Mouse (Mus musculus): ENCODE data around the gene Lhcgr. TPM values are rescaled to one million over a fixed set of nuclear protein-coding genes. Genes with fewer than 3 reads are reported as not detected.

The Lhcgr gene
- polyA plus RNA-seq, 1 experiment from 2014 or later: 0.11 TPM

DNA sequence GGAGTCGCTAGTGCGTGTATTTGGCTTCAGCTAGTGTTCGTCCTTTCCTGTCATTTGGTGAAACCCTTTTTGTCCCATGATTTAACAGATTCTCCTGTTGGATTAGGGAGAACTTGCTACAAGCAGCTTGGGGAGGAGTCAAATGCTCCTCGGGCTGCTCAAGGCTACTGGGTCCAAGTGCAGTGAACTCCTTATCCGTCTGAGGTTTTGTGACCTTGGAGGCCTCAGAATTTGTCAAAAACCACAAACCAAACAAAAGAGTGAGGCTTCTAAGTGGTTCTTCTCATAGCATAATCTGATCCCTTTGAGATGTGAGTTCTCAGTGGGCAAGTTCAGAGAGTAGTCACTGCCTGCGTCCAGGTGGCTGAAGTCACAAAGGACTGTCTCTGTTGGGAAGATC, 36.0 kb downstream of the Lhcgr start:
- no peaks in the 10 kb centered on the region for H3K36me3 ChIP-seq (ENCODE audit: control insufficient read depth, insufficient read depth, low read length)
- DNase-seq (ENCODE audit: low spot score) (no peak), ATAC-seq (replicated peaks; ENCODE audit: low FRiP score, low TSS enrichment, low read depth) (no peak)
- H3K9ac ChIP-seq (ENCODE audit: low read length): no peak overlapping the region
- peaks cover 4% of the 10 kb centered on the region; the same call in 1 of the 2 replicates for H3K4me1 ChIP-seq (replicated peaks; ENCODE audit: control insufficient read depth, insufficient read depth, low read length)
- no peaks in the 10 kb centered on the region for H3K9me3 ChIP-seq (ENCODE audit: control insufficient read depth, low read length)
- no peaks in the 10 kb centered on the region for H3K27me3 ChIP-seq (replicated peaks; ENCODE audit: control insufficient read depth, insufficient read depth, low read length)
- no peak overlapping the region for H3K4me3 ChIP-seq (ENCODE audit: low read depth, low read length)
- 76% methylated on average over 6 of the region's 6 CpGs for WGBS
- H3K27ac ChIP-seq (ENCODE audit: low read depth): no peak overlapping the region
- no peak overlapping the region for H3K4me2 ChIP-seq (ENCODE audit: low read length)

DNA sequence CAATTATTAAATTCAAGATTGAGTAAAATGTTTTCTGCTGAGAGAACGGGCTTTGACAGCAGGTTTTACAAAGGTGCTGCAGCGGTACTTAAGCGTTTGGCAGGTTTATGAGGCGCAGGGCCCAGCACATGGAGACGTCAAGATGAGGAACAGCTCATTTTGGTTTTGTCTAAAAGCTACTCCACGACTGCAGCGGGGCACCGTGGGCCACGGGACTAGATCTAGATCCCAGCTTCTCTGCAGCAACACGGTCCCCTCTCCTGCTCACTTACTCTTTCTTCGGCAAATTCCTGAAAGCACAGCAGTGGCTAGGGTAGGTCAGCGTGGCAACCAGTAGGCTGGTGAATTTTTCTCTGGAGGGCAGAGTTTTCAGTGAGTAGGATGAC, 38.3 kb downstream of the Lhcgr start:
- Histone ChIP-seq H3K4me1 (replicated peaks; ENCODE audit: control insufficient read depth, insufficient read depth, low read length) (peaks cover 4% of the 10 kb centered on the region; the same call in 1 of the 2 replicates), H3K27ac (ENCODE audit: low read depth) (no peak overlapping the region), H3K9ac (ENCODE audit: low read length) (no peak overlapping the region), H3K4me2 (ENCODE audit: low read length) (peak overlapping the region; percentile 39), H3K4me3 (ENCODE audit: low read depth, low read length) (0 out of 2 replicates have a peak overlapping the region, but pooled peaks have one; percentile 12), H3K9me3 (ENCODE audit: control insufficient read depth, low read length) (no peaks in the 10 kb centered on the region), H3K36me3 (ENCODE audit: control insufficient read depth, insufficient read depth, low read length) (no peaks in the 10 kb centered on the region), H3K27me3 (replicated peaks; ENCODE audit: control insufficient read depth, insufficient read depth, low read length) (no peaks in the 10 kb centered on the region)
- peak; percentile 22; the same call in 1 of the 2 replicates for ATAC-seq (replicated peaks; ENCODE audit: low FRiP score, low TSS enrichment, low read depth)
- WGBS: 37% methylated on average over 12 of the region's 12 CpGs
- DNase-seq (ENCODE audit: low spot score): no peak

DNA sequence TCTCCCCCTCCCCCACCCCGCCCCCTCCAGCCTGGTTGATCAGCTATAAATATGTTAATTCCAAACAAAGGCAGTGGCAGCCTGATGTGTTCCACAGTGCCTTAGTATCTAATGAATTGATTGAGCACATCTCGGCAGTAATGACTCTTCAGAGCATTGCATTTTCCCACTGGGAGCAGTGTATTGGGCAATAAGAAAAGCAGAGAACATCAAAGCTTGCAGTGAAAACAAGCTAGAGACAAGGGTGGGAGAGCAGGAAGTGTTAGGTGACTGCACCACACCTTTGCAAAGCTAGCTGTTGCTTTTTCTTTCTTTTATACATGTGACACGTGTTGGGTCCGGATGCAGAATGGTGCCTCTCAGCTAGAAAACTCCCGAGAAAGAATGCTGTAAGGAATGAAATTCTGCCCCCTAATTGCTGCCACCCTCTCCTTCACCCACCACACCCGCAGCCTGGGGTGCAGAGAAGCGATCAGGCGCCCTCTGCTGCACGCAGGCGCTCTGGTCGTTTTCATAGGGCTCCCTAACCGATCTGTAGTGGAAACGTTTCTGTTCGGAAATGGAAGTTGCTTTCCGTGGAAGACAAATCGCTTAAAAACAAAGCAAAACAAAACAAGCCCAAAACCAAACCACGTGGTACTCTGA, 38.8 kb downstream of the Lhcgr start:
- 7% methylated on average over 17 of the region's 17 CpGs for WGBS
- Histone ChIP-seq H3K4me1 (replicated peaks; ENCODE audit: control insufficient read depth, insufficient read depth, low read length) (peaks cover 2% of the 10 kb centered on the region; the same call in 1 of the 2 replicates), H3K27me3 (replicated peaks; ENCODE audit: control insufficient read depth, insufficient read depth, low read length) (no peaks in the 10 kb centered on the region), H3K27ac (ENCODE audit: low read depth) (no peak overlapping the region), H3K36me3 (ENCODE audit: control insufficient read depth, insufficient read depth, low read length) (no peaks in the 10 kb centered on the region), H3K9me3 (ENCODE audit: control insufficient read depth, low read length) (no peaks in the 10 kb centered on the region), H3K4me2 (ENCODE audit: low read length) (peak overlapping the region; percentile 39), H3K9ac (ENCODE audit: low read length) (no peak overlapping the region), H3K4me3 (ENCODE audit: low read depth, low read length) (0 out of 2 replicates have a peak overlapping the region, but pooled peaks have one; percentile 12)
- DNase-seq (ENCODE audit: low spot score) (peak; percentile 66), ATAC-seq (replicated peaks; ENCODE audit: low FRiP score, low TSS enrichment, low read depth) (peak; percentile 65; the same call in 1 of the 2 replicates)

DNA sequence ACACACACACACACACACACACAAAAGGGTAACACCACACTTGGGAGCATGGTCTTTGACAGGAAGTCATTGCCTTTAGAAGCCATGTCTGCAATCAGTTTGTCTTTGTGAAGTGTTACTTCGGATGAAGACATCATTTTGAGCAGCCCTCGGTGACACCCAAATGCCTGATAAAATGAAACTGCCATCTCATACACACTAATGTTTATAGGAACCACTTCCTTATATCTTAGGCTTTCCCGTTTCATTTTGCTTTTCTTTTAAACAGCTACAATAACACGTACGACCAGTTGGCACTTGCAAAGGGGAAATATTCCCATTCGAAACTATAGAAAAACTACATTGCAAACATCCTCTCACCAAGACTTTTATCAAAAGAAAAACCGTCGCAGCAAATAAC, 42.1 kb downstream of the Lhcgr start:
- Histone ChIP-seq H3K27ac (ENCODE audit: low read depth) (no peak overlapping the region), H3K27me3 (replicated peaks; ENCODE audit: control insufficient read depth, insufficient read depth, low read length) (no peaks in the 10 kb centered on the region), H3K9ac (ENCODE audit: low read length) (no peak overlapping the region), H3K4me2 (ENCODE audit: low read length) (no peak overlapping the region), H3K4me1 (replicated peaks; ENCODE audit: control insufficient read depth, insufficient read depth, low read length) (no peaks in the 10 kb centered on the region; the same call in 1 of the 2 replicates), H3K4me3 (ENCODE audit: low read depth, low read length) (no peak overlapping the region), H3K9me3 (ENCODE audit: control insufficient read depth, low read length) (no peaks in the 10 kb centered on the region), H3K36me3 (ENCODE audit: control insufficient read depth, insufficient read depth, low read length) (no peaks in the 10 kb centered on the region)
- ATAC-seq (replicated peaks; ENCODE audit: low FRiP score, low TSS enrichment, low read depth) (no peak), DNase-seq (ENCODE audit: low spot score) (no peak)
- 60% methylated on average over 8 of the region's 8 CpGs for WGBS

DNA sequence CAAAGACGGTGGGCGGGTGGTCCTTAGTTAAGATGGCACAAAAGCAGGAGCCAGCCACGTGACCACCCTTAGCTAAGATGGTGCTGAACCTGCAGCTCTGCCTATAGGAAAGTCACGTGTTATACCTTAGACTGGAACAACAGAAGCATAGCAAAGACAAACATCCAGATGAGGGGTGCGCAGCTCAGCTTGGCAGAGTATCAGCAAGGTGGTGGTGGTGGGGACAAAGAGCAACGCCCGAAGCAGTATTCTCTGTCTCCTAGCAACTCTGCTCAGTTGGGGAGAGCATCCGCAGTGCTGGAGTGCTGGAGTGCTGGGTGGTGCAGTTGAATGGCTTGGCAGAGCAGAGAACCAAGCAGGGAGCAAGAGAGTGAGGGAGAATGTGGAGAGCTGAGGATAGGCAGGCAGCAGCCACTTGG, 85.5 kb downstream of the Lhcgr start:
- no peak overlapping the region for H3K27ac ChIP-seq (ENCODE audit: low read depth)
- H3K36me3 ChIP-seq (ENCODE audit: control insufficient read depth, insufficient read depth, low read length): no peaks in the 10 kb centered on the region
- ATAC-seq (replicated peaks; ENCODE audit: low FRiP score, low TSS enrichment, low read depth) (no peak), DNase-seq (ENCODE audit: low spot score) (no peak)
- H3K9ac ChIP-seq (ENCODE audit: low read length): no peak overlapping the region
- H3K4me3 ChIP-seq (ENCODE audit: low read depth, low read length): no peak overlapping the region
- H3K27me3 ChIP-seq (replicated peaks; ENCODE audit: control insufficient read depth, insufficient read depth, low read length): no peaks in the 10 kb centered on the region
- peaks cover 11% of the 10 kb centered on the region for H3K4me1 ChIP-seq (replicated peaks; ENCODE audit: control insufficient read depth, insufficient read depth, low read length)
- H3K9me3 ChIP-seq (ENCODE audit: control insufficient read depth, low read length): no peaks in the 10 kb centered on the region
- no peak overlapping the region for H3K4me2 ChIP-seq (ENCODE audit: low read length)
- WGBS: 53% methylated on average over 8 of the region's 8 CpGs

DNA sequence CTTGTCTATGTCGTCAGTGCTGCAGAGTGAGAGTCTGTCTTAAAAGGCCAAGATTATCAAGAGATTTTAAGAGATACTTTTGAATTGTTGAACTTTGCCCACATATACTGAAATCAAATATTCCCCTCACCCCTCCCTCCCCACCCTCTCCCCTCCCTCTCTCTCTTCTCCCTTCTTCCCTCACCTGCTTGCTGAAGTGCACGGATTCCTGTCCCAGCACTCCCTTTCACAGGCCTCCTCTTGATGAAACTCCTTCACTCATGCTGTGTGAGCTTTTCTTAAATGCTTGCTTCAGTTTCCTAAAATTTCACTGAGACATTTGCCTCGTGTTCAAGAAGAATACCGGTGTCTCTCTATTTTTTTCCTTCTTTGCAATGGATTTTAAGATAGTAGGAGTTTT, 88.7 kb downstream of the Lhcgr start:
- H3K27me3 ChIP-seq (replicated peaks; ENCODE audit: control insufficient read depth, insufficient read depth, low read length): no peaks in the 10 kb centered on the region
- H3K9ac ChIP-seq (ENCODE audit: low read length): no peak overlapping the region
- peaks cover 11% of the 10 kb centered on the region for H3K4me1 ChIP-seq (replicated peaks; ENCODE audit: control insufficient read depth, insufficient read depth, low read length)
- H3K4me3 ChIP-seq (ENCODE audit: low read depth, low read length): no peak overlapping the region
- ATAC-seq (replicated peaks; ENCODE audit: low FRiP score, low TSS enrichment, low read depth): no peak
- H3K27ac ChIP-seq (ENCODE audit: low read depth): no peak overlapping the region
- no peak overlapping the region for H3K4me2 ChIP-seq (ENCODE audit: low read length)
- no peaks in the 10 kb centered on the region for H3K36me3 ChIP-seq (ENCODE audit: control insufficient read depth, insufficient read depth, low read length)
- 39% methylated on average over 4 of the region's 4 CpGs for WGBS
- no peak for DNase-seq (ENCODE audit: low spot score)
- H3K9me3 ChIP-seq (ENCODE audit: control insufficient read depth, low read length): 0 out of 2 replicates have a peak, but pooled peaks cover 2% of the 10 kb centered on the region

DNA sequence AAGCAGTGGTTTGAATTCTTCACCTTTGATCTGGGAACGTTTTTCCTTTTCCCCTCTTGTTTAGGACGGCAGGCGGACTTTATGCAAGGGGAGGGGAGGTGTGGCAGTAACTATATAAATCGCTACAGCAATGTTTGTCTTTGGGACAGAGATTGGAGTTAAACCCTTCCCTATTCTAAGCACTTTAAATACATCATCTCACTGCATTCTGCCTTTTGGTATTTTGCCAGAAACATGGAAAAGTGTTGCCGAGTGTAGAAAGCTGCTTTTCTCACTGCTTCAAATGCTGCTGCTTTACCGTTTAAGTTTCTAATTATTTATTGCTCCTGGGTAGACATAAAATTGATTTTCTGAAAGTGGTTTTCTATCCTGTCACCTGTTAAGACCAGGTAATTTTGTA, 89.4 kb downstream of the Lhcgr start:
- Histone ChIP-seq H3K4me2 (ENCODE audit: low read length) (peak overlapping the region; percentile 34), H3K27ac (ENCODE audit: low read depth) (no peak overlapping the region), H3K4me3 (ENCODE audit: low read depth, low read length) (no peak overlapping the region), H3K9me3 (ENCODE audit: control insufficient read depth, low read length) (0 out of 2 replicates have a peak, but pooled peaks cover 2% of the 10 kb centered on the region), H3K4me1 (replicated peaks; ENCODE audit: control insufficient read depth, insufficient read depth, low read length) (peaks cover 12% of the 10 kb centered on the region), H3K9ac (ENCODE audit: low read length) (no peak overlapping the region), H3K27me3 (replicated peaks; ENCODE audit: control insufficient read depth, insufficient read depth, low read length) (no peaks in the 10 kb centered on the region), H3K36me3 (ENCODE audit: control insufficient read depth, insufficient read depth, low read length) (no peaks in the 10 kb centered on the region)
- WGBS: 6% methylated on average over 6 of the region's 6 CpGs
- ATAC-seq (replicated peaks; ENCODE audit: low FRiP score, low TSS enrichment, low read depth) (no peak), DNase-seq (ENCODE audit: low spot score) (no peak)

DNA sequence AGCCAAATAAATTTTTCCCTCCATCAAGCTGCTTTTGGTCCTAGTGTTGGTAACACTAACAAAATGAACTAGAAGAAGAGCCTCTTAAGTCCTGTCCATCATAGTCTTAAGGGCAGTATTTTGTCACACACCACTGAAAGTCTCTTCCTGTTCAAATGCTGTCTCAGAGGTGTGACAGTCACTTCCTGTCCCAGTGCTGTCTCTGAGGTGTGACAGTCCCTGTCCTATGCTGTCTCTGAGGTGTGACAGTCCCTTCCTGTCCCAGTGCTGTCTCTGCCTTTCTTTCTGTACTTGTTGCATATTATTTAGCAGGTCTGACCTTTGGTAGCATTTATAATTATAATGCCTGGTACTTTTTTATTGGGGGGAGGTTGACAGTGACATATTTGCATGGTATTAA, 90.9 kb downstream of the Lhcgr start:
- Histone ChIP-seq H3K4me3 (ENCODE audit: low read depth, low read length) (no peak overlapping the region), H3K27me3 (replicated peaks; ENCODE audit: control insufficient read depth, insufficient read depth, low read length) (no peaks in the 10 kb centered on the region), H3K36me3 (ENCODE audit: control insufficient read depth, insufficient read depth, low read length) (no peaks in the 10 kb centered on the region), H3K4me1 (replicated peaks; ENCODE audit: control insufficient read depth, insufficient read depth, low read length) (peaks cover 24% of the 10 kb centered on the region), H3K9me3 (ENCODE audit: control insufficient read depth, low read length) (0 out of 2 replicates have a peak, but pooled peaks cover 2% of the 10 kb centered on the region), H3K9ac (ENCODE audit: low read length) (no peak overlapping the region), H3K27ac (ENCODE audit: low read depth) (no peak overlapping the region), H3K4me2 (ENCODE audit: low read length) (no peak overlapping the region)
- no peak for ATAC-seq (replicated peaks; ENCODE audit: low FRiP score, low TSS enrichment, low read depth)
- DNase-seq (ENCODE audit: low spot score): no peak

All from intestine, embryonic 14.5 days (tissue).